Mouse (Mus musculus) layer of hippocampus, postnatal 14 days (tissue): ENCODE data around the gene Chad. TPM values are rescaled to one million over a fixed set of nuclear protein-coding genes. Genes with fewer than 3 reads are reported as not detected.

Experiments used
- DNase-seq, 2 experiments: peaks; one replicate each; pipeline ENCODE4 v3.0.0; 2021 to 2022; ENCODE audit warnings: low spot score in 2 of 2, mixed read lengths in 1 of 2
- long read RNA-seq, 2 experiments: library from polyadenylated mRNA; stranded (forward); transcript quantifications; one replicate each; pipeline ENCODE4 v2.0.0; 2021
- total RNA-seq, 2 experiments: library from RNA; stranded (reverse); gene quantifications; 2 replicates each; pipeline ENCODE4 v1.2.3; 2021

Gene Chad
- 1 to 10 TPM; 1.3 to 2.4 TPM for total RNA-seq
- long read RNA-seq, experiment 1, partial matches to known transcripts = 0 of 1 reads
- long read RNA-seq, experiment 1, other reads (novel, unspliced or antisense) = 0 of 1 reads
- long read RNA-seq, experiment 2, partial matches to known transcripts = 0 of 3 reads
- long read RNA-seq, experiment 2, other reads (novel, unspliced or antisense) = 1 of 3 reads

DNA sequence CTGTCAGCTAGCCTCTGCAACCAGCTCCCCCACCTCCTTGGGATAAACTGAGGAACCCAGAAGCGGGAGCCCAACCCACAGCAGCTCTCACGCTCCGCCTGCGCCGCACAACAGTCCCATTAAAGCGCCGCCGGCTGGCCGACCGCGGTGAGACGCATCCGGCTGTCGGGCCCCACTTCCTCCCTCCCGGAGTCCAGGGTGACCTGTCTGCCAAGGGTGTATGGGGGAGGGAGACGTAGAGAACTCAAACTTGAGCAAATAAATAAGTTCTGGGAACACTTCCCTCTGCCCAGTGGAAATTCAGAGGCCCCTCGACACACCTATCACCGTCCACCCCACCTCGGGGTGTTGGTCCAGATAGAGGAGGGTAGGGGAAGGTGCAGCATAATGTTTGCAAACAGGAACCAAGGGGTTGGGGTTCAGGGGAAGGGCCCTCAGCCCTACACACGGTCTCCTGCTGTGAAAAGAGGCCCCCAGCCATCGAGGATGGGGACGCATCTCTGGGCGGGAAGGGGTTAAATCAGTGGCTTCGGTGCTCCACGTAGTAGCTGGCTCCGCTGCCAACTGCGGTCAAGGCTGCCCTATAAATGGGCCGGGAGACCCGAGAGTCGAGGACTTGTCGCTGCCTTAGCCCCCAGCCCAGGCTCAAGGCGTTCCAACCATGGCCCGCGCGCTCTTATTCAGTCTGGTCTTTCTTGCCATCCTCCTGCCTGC lies at the start of gene Chad:
Chad (plus strand) TSS at position 611 of the 714 bp plus-strand sequence.
- DNase-seq = no peak

DNA sequence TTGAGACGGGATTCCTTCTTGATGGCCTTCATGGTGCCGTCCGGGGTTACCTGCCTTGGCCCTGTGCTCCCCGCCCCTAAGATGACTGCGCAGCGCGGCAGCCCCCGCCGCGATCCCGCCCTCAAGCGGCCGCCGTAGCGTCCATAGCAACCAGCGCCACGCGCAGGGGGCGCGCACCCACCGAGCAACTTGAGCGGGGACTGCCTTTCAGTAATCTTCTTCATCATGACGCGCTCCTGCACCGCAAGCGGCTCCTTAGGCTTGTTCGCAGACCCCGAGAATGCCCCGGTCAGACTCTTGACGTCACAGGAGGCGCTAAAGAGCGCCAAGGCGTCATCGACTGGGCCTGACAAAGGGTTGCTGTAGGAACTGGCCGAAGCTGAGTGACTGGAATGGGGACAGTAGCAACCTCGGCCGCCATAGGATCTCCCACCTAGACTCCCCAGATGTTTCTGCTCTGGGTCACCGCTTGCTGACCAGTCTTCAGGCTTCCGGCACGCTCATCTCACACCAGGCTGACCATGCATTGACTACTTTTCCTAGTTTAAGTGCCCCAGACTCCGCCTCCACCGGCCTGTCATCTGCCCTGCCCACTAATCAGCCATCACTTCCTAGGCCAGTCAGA lies 43.5 kb upstream of the Chad start, which contains the start of gene Mycbpap:
Mycbpap (minus strand) TSS at position 524 of the 625 bp plus-strand sequence.
- DNase-seq = peak; percentile 28 to 41

DNA sequence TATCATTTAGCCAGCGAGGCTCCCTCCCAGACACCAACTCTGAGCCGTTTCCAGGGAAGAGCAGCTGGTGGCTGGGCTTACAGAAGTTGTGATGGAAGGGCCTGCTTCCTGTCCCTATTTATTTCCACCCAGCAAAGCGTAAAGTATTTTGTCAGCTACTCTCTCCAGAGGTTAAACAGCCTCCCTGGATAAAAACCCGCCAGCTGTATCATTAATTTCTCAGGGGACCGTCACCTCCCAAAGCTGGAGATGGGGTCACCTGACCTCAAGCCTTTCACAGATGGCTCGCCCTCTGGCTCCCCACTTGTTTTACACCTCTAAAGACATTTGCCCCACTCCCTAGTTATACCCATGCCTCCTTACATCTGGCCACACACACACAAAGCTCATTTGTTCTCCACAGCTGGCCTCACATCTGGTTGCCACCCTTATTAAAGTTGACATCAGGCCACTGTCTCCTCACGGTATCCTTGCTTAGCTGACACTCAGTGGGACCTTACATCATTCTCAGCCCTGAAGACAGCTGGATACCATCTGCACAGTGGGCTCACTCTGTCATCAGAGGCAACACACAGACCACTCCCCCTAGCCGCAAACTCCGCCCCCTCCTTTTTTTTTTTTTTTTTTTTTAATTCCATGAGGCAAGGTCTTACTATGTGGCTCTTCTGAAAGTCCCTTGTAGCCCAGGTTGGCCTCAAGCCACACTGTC lies 38.5 kb upstream of the Chad start:
- no peak for DNase-seq

DNA sequence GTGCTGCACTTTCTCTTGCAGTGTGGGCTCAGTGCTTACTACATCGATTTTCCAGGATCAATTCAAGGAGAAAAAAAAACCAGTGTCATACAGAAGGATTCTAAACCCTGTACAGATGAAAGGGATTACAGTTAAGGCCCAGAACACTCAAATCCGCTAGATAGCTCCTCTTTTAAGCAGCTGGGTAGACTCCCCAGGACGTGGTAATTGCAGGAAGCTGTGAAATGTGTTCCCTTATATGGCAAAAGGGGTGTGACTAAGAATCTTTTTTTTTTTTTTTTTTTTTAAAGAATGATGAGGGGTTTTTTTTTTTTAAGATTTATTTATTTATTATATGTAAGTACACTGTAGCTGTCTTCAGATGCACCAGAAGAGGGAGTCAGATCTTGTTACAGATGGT lies 36.0 kb upstream of the Chad start:
- DNase-seq = no peak

DNA sequence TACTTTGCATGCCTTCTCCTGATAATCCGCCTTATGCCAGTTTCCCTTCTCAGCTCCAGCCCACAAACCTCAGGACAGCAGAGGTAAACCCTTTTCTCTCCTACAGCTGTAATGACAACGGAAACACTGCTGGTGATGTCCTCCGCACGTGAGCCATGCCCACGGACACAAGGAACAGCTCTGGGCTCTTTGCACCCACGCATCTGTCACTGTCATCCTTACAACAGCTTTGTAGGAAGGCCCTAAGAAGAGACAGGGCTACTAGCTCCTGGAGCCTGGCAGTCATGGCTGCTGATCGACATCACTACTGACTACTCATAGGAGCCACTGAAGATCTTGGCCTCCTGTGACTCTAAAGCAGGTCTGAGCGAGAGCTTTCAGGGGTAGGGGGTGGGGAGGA lies 31.7 kb upstream of the Chad start:
- DNase-seq = no peak

DNA sequence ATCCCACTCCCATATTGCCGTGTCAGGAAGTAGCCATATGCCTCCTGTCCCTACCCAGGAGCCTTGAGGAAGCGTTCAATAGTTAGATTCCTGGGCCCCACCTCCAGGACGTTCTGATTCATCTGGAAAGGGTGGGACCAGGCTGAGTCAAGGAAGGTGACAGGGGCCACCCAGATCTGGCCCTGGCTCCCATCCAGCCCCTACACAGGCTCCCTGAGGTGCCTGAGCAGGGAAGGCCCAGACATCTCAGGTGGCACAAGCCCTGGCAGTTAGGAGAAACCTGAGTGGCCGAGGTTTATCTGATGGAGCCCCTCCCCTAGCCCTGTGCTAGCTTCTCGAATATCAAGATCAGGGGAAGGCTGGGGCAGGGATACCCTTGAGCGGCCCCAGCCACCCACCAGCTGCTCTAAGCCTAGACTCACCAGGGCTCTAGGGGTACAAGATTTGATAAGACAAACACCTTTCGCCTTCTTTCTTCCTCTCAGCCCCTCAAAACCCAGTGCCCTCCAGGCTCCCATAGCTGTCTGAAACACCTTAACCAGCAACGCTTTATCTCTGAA lies 26.0 kb upstream of the Chad start:
- no peak for DNase-seq

DNA sequence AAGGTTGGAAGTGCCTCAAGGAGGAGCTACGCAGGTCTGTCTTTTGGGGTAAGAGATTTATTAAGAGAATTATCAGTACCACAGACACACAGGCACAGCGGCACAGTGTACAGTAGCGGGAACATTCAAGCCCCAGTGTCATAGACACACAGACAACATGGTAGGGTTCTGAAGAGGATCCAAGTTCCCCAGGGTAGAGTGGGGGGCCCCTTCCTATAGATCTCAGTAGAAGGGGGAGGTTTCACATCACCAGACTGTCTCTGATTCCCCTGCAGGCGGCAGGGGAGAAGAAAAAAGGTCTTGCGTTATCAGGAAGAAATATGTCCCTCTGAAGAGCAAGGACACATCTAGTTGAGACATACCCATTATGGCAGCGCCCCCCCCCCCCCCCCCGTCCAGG lies 25.1 kb upstream of the Chad start:
- DNase-seq = no peak

DNA sequence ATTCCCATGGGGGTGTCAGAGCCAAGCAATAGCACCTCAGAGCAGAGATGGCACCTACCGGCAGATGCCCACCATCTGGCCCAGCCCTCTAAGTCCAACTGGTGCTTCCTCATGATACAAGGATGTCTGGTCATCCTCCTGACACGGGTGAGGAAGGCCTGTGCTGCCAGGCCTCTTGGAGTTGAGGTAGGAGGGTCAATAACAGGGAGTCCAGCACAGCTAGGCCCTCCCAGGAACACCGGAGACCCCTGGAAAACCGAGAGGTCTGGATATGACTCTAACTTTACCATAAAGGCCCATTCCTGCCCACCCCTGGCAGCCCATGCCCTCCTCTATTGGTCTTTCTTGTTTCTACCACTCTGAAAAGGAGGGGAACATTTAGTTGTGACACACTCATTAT lies 22.4 kb upstream of the Chad start:
- DNase-seq = no peak

DNA sequence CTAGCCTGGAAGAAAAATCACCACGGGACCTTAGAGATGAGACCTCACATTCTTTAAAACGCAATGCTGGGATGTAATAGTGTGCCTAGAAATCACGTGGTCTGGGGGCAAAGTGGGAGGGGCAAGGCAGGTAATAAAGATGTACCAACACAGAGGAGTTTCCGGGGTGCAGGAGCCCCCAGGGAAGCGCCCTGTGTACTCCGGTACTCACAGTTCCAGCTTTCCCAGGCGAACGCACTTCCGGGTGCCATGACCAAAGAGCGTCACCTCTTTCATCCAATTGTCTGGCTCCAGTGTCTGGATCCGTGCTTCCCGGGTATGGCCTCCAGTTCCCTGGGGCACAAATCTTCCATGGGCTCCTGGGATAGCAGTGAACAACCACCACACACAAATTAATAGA lies 21.5 kb upstream of the Chad start:
- no peak for DNase-seq

DNA sequence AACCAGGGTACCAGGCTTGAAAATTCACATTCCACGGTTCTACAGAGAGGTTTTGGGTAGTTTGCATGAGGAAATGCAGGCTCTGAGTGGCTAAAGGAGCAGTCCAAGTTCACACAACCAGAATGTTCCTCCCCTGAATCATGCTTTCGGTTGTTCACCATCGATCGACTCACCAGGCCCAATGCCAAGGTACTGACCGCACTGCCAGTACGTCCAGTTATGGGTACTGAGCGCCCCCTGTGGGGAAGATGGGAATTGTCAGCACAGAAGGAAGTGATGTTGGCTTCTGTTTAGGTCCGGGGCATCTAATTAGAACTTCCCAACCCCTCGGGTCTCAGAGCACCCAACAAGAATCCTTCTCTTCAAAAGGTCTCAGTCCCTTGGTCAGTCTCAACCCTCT lies 20.9 kb upstream of the Chad start:
- DNase-seq = peak; percentile 91 to 94

DNA sequence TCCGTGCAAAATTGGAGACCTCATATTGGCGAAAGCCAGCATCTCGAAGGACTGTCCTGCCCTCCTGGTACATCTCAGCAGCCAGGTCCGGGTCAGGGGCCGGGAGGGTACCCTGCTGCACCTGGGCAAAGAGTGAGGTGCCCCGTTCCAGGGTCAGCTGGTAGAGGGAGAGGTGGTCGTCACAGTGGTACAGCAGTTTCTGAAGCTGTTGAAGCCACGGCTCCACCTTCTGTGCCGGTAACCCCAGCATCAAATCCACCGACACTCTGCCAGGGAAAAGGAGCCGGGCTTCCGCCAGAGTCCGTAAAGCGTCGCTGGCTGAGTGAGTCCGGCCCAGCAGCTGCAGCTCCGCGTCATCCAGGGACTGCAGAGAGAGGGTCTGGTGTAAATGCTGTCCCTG lies 20.4 kb upstream of the Chad start:
- no peak for DNase-seq

DNA sequence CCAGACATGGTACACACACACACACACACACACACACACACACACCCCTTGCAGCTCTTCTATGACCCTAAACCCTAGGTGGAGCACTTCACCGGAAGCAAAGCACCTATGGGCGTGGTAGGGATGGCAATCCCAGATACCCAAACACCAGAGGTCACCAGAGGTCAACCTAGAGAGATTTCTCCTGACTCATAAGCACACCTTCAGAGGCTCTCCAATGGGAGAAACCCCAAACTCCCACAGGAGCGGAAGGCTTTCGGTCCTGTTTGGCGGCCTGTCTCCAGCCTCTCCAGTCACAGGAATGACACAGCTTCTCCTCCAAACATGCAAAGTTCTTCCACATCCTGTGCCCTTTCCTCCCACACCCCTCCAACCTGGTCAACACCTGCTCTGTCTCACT lies 18.5 kb upstream of the Chad start:
- DNase-seq = no peak

DNA sequence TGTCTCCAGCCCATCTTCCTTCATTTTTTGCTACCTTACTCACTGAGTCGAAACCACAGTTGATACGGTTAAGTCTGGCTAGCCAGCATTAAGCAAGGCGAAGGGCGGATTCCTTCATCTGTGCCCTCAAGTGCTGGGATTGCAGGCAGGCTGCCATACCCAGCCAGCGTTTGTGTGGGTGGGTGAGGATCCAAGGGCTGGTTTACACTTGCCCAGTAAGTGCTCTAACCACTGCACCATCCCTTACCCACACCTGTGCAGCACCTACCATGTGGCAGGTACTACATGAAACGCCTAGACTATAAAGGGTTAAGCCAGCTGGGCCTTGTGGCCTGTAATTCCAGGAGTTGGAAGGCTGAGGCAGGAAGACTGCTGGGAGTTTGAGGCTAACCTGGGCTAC lies 17.6 kb upstream of the Chad start:
- DNase-seq = no peak

DNA sequence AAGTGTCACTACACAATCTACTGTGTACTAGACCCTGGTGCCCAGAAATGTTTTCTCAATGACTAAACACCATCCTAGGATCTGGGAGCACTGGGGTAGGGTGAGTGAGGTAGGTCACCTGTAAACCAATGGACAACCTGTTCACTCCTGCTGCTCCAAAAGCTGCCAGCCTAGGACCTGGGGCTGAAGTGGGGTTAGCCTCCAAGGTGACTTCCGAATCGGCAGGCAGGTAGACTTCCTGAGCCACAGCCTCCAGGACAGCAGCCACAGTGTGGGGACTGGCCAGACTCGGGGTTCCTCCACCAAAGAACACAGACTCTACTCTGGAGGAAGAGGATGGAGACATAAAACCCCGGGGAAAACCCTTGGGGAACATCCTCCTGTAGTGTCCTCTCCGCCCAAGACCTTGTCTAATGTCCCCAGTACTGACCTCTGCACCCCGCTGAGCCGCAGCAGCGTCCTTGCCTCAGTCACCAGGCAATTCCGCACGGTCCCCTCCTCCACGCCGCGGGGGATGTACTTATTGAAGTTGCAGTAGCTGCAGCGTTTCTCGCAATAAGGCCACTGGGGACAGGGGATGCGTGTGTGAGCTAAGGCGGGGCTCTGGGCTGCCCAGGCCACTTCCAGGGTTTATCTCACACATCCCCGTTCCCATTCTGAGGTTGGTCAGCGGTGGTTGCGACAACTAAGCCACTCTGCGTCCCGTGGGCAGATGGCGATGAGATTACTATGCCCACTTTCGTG lies 16.6 kb upstream of the Chad start:
- DNase-seq = peak in 1 of 2 experiments; percentile 39

DNA sequence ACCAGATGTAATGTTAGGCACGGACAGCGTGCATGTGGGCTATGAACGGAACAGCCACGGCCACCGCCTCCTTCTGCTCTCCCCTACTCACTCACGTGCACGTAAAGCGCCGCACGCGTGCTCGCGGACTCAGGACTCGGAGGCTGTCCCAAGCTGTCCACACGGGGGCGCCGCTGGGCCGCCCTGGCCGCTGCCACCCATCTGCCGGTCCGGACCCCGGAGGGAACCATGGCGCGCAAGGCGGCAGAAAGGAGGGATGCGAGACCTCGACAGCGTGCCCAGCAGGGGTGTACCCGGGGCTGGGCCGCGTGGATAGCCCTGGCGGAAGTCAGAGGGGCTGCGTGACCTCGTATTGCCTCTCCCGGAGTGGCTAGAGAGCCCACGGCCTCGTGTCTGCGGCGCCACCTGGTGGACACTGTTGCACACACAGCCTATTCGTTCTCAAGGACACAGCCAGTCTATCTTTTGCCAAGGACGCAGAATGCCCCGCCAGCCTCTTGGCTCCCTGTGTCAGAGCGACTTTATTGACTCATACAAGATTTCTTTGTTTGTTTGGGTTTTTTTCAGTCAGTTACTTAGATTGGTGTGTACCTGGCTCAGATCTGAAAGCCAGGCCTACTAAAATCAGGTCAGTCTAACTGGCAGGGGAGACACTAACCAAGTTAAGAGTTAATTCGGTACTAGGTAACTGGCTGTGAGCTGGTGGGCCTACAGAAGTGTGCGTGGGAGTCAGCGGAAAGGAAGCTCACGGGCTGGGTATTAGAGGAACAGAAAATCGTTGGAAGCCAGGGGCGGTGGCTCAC lies 15.8 kb upstream of the Chad start, which contains the start of gene Rsad1:
Rsad1 (minus strand) TSS at position 368 of the 803 bp plus-strand sequence.
- DNase-seq = peak; percentile 97 to 99

DNA sequence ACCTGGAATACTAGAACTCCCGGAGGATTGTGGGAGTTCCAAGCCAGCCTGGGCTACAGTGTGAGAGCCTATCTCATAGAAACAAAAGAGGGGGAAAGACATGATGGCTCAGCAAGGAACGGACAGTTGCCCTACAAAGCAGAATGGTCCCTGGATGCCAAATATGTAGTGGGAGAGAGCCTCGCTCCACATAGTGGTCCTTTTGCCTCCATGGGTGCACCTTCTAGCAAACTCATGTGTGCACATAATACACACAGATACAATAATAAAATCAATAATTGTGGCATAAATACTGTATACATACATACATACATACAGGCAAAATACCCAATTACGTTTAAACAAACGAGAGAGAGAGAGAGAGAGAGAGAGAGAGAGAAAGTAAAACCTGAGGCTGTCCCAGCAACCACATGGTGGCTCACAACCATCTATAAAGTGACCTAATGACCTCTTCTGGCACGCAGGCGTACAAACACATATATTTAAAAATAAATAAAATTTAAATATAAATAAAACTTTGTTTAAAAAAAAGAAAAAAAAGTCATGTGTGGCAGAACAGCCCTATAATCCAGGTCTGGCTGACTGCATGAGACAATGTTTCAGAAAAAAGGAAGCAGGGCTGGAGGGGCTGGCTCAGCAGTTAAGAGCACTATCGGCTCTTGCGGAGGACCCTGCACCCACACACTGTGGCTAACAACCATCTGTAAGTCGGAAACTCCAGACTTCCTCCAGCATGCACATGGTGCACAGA lies 15.0 kb upstream of the Chad start:
- peak in 1 of 2 experiments; percentile 56 for DNase-seq

DNA sequence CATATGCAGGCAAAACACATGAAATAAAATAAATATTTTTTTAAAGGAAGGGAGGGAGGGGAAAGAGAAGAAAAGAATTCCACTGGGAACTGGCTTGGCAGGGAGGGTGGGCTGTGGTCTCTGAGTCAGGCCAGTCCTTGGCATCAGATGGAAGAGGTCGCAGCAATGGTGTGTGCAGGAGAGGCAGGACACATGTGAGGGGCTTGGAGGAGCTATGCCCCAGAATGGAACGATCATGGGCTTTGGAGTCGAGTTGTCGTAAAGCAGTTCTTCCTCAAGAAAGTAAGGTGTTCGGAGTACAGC lies 14.5 kb upstream of the Chad start:
- no peak for DNase-seq

DNA sequence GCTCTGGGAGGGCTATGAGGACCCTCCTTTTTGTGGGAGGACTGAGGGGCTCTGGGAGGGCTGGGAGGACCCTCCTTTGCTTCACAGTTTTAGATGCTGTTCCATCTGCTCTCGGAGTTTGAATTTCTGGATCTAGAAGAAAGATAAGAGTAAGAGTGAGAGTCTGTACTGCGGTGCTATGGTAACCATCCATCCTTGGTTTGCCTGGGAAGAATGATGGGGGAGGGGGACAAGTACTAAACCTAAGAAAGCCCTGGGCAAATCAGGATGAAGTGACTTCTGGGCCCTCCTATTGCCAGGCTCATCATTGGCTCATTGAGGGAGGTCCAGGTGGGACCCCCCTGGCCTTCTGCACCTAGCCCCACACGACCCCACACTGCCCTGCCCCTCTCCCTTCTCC lies 6.6 kb upstream of the Chad start:
- DNase-seq = no peak

DNA sequence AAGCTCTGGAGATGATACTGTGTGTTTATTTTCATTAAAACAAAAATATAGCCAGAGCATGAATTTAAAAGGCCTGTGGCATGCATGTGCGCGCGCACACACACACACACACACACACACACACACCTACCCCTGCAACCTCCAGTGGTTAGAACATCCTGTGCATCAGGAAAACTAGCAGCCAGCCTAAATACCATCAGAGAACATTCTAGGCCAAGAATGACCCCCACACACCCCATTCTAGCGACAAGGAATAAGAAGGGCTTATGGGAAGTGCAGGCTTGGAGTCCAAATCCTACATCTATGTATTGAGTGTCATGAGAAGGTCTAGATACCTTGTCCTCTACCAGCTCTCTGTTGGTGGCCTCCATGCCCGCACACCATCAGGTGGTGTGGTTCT lies 1.5 kb upstream of the Chad start:
- DNase-seq = no peak
